Mouse (Mus musculus) erythroblast, embryonic 14.5 days (primary cell): ENCODE measurements around the gene Thbs3. TPM values are rescaled to one million over a fixed set of nuclear protein-coding genes. Genes with fewer than 3 reads are reported as not detected.
A peak's percentile ranks its signal among the peaks of the same experiment; 100 is the strongest.

ENCODE experiments used
- H3K27me3 ChIP-seq: 2 replicates; pipeline ENCODE4 v1.6.1; 2012; ENCODE audit warnings: inconsistent platforms; ENCODE audit not compliant: control insufficient read depth
- H3K36me3 ChIP-seq: 2 replicates; pipeline ENCODE4 v1.6.1; 2012; ENCODE audit warnings: mild to moderate bottlenecking, inconsistent platforms; ENCODE audit not compliant: control insufficient read depth
- H3K4me1 ChIP-seq: 2 replicates; pipeline ENCODE4 v1.6.1; 2012; ENCODE audit warnings: inconsistent platforms; ENCODE audit not compliant: control insufficient read depth
- H3K4me3 ChIP-seq: replicated peaks from 2 replicates; pipeline ENCODE3; 2012; ENCODE audit warnings: moderate library complexity, mild to moderate bottlenecking, inconsistent platforms
- H3K9me3 ChIP-seq: 2 replicates; pipeline ENCODE4 v1.6.1; 2012; ENCODE audit warnings: low read length, inconsistent platforms, mixed read lengths; ENCODE audit not compliant: control insufficient read depth
- GATA1 ChIP-seq: IDR thresholded peaks from 2 replicates; pipeline ENCODE4 v1.6.1; 2012; ENCODE audit warnings: low read length, inconsistent platforms, mixed read lengths
- TAL1 ChIP-seq: IDR thresholded peaks from 3 replicates; pipeline ENCODE4 v1.6.1; 2012; ENCODE audit warnings: low read length, inconsistent platforms, mixed read lengths
- polyA plus RNA-seq: library from polyadenylated mRNA; stranded (reverse); fragments of >175 nt; gene quantifications from 2 replicates; pipeline ENCODE4 v1.2.3, GENCODE M21; 2012

Thbs3 gene
- polyA plus RNA-seq, 1 experiment = 0.04 TPM

DNA sequence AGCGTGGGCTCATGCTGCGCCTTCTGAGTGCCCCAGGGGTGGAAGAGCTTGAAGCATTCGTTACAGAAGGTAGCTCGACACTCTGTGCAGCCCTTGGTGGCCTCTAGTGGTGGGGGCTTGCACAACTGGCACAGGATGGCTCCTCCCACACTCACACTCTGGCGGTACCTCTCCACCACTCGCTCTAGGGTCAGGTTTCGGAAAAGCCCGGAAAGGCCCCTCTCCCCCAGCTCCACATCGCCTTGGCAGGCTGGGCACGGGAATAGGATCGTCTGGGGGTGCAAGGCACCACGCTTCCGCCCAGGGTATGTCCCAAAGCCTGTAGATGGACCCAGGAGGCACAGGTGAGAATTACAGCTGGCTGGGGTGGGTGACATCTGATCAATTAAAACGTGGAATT, 28.6 kb downstream of the Thbs3 start:
- Histone ChIP-seq H3K27me3 (peaks cover 30% of the 10 kb centered on the region), H3K36me3 (no peaks in the 10 kb centered on the region; the same call in 1 of the 2 replicates), H3K4me3 (no peak overlapping the region), H3K9me3 (no peaks in the 10 kb centered on the region), H3K4me1 (peaks cover 35% of the 10 kb centered on the region)
- TF ChIP-seq GATA1 = no peak
- TF ChIP-seq TAL1 = no peak

GRCm38 (mm10) chr3:89244158-89244981, 29.4 kb downstream of the Thbs3 start:
- Histone ChIP-seq H3K27me3 (peaks cover 30% of the 10 kb centered on the region), H3K4me1 (peaks cover 35% of the 10 kb centered on the region), H3K9me3 (no peaks in the 10 kb centered on the region), H3K4me3 (no peak overlapping the region), H3K36me3 (peaks cover 3% of the 10 kb centered on the region)
- TF ChIP-seq GATA1 = no peak
- TF ChIP-seq TAL1 = no peak

GRCm38 (mm10) chr3:89244982-89245687, 30.2 kb downstream of the Thbs3 start:
- Histone ChIP-seq H3K27me3 (peaks cover 30% of the 10 kb centered on the region), H3K4me1 (peaks cover 35% of the 10 kb centered on the region), H3K9me3 (no peaks in the 10 kb centered on the region), H3K4me3 (no peak overlapping the region), H3K36me3 (peaks cover 9% of the 10 kb centered on the region)
- TF ChIP-seq GATA1 = no peak
- no peak for TF ChIP-seq TAL1

DNA sequence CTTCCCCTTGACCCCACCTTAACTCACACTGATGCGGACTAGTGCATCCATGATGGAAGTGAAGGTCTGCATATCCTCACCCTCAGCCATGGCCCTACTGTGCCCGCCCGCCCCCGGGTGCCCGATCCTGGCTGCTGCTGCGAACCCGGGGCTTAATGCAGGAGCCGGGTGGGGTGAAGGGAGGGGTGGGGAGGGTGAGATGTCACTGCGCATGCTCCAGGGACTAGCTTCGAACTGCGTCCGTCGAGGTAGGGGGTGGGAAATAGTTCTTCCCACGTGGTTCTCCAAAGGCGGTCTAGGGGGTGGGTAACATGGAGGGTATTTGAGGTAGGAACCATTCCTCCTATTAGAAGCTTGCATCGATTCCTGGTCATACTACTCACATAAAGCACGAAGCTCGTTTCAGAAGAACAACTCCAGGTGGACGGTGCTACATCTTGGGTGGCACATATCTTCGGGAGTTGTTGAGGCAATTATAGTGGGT, 30.8 kb downstream of the Thbs3 start, which contains the start of gene Krtcap2:
Gene Krtcap2, plus strand, starts transcription at position 279 of the 484 bp plus-strand sequence.
- H3K4me1 ChIP-seq = peaks cover 39% of the 10 kb centered on the region
- peaks cover 35% of the 10 kb centered on the region for H3K27me3 ChIP-seq
- peaks cover 9% of the 10 kb centered on the region for H3K36me3 ChIP-seq
- no peaks in the 10 kb centered on the region for H3K9me3 ChIP-seq
- TF ChIP-seq GATA1 = no peak
- no peak for TF ChIP-seq TAL1
- peak within 1 kb of the TSS; percentile 82 for H3K4me3 ChIP-seq

DNA sequence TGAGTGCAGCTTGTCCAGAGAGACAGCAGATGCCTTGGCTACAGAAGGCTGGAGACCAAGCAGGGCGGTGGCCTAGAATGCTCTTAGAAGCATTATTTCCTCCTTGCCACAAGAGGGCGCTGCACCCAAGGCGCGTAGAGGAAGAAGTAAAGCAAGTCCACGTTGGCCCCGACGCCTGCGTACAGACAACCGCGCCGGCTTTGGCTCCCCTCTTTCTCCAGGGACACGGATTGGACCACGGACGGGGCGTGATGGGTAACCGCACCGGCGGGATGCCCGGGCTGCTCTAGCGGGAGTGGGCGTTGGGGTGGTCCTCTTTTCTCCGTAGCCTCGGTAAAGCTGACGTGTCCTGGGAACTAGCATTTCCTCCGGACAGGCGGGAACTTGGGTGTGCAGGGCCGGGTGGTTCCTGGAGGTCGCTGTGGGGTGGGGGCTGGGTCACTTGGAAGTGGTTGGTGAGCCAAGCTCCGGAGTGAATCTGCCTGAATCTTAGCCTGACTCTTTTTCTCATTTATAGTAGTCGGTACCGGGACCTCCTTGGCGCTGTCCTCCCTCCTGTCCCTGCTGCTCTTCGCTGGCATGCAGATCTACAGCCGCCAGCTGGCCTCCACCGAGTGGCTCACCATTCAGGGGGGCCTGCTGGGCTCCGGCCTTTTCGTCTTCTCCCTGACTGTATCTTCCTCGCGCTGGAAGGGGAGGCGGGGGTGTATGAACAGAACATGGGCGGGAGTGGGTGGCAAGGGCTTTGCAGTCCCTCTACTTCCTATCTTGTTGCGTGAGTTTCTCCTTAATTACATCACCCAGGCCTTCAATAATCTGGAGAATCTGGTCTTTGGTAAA, 31.5 kb downstream of the Thbs3 start, which contains the start of gene Trim46:
Gene Trim46, minus strand, starts transcription at position 49 of the 840 bp plus-strand sequence.
- TF ChIP-seq TAL1 = no peak
- no peak for TF ChIP-seq GATA1
- Histone ChIP-seq H3K4me3 (peak within 1 kb of the TSS; percentile 82), H3K9me3 (no peaks in the 10 kb centered on the region), H3K4me1 (peaks cover 46% of the 10 kb centered on the region), H3K36me3 (peaks cover 9% of the 10 kb centered on the region), H3K27me3 (peaks cover 42% of the 10 kb centered on the region)

DNA sequence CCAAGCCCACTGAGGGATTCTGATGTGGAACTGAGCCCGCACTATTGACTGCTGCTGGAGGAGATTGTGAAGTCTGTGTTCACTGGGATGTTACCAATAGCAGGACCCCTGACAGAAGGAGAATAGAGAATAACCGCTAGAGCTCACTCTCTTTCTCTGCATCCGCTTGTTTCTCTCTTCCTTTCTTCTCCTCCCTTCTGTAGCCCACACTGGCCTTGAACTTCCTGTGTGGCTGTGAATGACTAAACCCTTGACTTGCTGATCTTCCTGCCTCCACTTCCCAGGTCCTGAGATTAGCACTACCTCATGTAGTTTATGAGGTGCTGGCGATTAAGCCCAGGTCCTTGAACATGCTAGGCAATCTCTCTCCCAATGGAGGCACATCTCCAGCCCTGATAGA, 32.5 kb downstream of the Thbs3 start:
- H3K4me3 ChIP-seq = no peak overlapping the region

GRCm38 (mm10) chr3:89250435-89251040, 35.6 kb downstream of the Thbs3 start:
- Histone ChIP-seq H3K4me3 (no peak overlapping the region), H3K4me1 (peaks cover 36% of the 10 kb centered on the region), H3K36me3 (peaks cover 9% of the 10 kb centered on the region), H3K27me3 (peaks cover 41% of the 10 kb centered on the region), H3K9me3 (no peaks in the 10 kb centered on the region)
- no peak for TF ChIP-seq TAL1
- TF ChIP-seq GATA1 = no peak

More for the DNA sequence above, 32.5 kb downstream of the Thbs3 start:
- Histone ChIP-seq H3K9me3 (no peaks in the 10 kb centered on the region), H3K27me3 (peaks cover 52% of the 10 kb centered on the region), H3K4me1 (peaks cover 48% of the 10 kb centered on the region), H3K36me3 (peaks cover 9% of the 10 kb centered on the region)
- TF ChIP-seq TAL1 (no peak), GATA1 (no peak)

- no peak for TF ChIP-seq GATA1
- TF ChIP-seq TAL1 = no peak
- Histone ChIP-seq H3K9me3 (no peaks in the 10 kb centered on the region), H3K36me3 (peaks cover 9% of the 10 kb centered on the region), H3K4me1 (peaks cover 27% of the 10 kb centered on the region), H3K4me3 (no peak overlapping the region), H3K27me3 (peaks cover 40% of the 10 kb centered on the region)
Measured at GRCm38 (mm10) chr3:89251365-89251895, 36.5 kb downstream of the Thbs3 start.
